Mouse (Mus musculus): ENCODE data around the gene Knl1. TPM values are rescaled to one million over a fixed set of nuclear protein-coding genes. Genes with fewer than 3 reads are reported as not detected.
A peak's percentile ranks its signal among the peaks of the same experiment; 100 is the strongest.
"Not testable (repeated sequence)": the region's sequence is repeated elsewhere in the genome, so short reads cannot be mapped to it uniquely, and the experiment has no call there.

Knl1 gene
- polyA plus RNA-seq (2017; shearing (Covaris generic)): 10 to 100 TPM in 1 of 2 experiments, 1 to 10 TPM in 1; 3.5 to 13.5 TPM

DNA sequence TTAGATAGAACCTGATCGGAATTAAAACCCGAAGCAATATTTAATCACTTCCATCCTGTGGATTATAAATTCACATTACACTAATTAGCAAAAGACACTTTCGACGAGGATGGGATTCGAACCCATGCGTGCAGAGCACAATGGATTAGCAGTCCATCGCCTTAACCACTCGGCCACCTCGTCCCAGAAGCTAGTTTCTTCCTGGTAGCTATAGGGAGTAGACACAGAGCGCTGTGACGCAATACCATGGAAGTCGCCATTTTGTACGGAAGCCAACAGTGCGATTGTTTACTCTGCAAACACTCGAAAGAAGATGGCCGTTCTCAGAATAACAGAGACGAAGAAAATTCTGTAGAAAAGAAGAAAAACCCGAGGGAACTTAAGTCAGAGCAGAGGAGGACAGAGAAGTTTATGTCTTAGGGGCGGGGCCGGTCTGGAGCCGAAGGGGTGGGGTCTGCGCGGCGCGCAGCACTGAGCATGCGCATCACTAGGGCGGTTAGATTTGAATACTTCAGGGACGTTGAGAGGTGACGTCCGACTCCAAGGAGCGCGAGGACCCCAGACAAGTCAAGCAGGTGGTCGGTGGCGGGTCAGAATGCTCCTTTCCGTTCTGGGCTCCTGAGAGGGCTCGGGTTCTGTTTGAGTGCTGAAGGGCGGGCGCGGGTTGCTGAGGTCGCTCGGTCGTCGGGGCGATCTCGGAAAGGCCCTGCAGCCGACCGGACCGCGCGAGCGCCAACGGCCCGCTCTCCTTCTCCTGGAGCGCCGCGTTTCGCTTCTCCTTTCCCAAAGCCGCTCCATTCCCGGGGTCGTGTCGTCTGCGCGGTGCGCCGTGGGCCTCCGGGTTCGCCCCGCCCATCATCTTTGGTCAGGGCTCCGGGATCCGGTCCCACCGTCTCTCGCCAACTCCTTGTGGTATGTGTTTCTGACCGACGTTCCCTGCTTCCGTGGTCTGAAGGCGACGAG is at the start of gene Knl1:
TSS of gene Knl1 (plus strand) at position 471 of the 963 bp plus-strand sequence.
- peak; percentile 92 for ATAC-seq

DNA sequence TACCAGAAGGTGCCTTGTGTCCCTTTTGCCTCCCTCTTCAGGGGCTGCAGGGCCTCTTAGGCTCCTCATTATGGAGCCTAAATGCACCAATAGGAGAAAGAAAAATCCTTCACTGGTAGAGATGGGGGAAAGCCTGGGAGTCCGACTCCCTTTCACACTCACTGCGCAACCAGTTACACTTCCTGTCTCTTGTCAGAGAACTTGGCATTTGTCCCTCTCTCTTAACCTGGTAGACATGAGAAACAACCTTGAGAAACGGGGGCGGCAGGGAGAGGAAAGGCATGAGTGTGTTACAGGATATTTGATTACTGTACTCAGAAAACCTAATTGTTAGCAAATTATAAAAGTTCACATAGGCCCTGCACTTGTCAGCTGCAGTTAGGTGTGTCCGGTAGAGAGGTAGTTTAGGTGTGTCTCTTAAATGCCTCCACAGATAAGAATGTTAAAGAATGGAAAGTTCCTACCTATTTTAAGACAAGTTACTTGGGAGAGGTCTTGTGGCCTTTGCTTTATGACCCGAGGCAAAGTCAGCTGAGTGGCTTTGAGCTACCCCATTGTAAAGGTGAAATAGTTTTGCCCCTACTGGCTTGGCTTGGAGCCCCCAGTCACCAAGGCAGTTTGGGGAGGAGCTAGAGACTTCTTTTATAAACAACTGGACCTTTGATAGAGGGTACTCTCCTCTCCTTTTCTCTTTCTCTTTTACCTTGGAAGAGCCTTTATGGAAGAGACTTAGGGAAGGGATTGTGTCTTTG is 48.6 kb upstream of the Knl1 start:
- ATAC-seq: peak; percentile 61

DNA sequence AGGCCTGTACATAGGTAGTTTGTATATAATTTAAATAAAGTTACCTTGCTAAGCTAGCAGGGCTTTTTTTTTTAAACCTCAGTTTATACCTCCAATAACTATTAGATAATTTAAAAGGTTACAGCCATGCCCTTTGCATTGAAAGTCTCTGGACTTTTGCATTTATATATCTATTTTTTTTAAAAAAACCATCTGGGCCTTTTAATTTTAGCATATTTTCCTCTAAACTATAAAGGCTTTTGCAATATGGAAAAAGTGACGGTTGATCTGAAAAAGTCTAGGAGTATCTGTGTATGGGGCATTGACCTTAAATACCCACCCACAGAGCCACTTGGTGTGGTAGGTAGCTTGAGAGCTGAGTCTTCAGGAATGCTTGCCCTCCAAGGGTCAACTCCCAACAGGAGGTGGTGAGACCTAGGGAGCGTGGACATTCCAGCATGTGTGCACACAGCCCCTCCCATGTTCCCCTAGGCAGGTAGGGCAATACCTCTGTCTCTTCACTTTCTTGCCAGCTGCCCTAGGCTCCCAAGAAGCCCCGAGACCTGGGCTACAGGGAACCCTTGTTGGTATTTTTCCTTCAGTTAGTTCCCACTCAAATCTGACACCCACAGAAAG is 47.8 kb upstream of the Knl1 start:
- ATAC-seq: no peak

DNA sequence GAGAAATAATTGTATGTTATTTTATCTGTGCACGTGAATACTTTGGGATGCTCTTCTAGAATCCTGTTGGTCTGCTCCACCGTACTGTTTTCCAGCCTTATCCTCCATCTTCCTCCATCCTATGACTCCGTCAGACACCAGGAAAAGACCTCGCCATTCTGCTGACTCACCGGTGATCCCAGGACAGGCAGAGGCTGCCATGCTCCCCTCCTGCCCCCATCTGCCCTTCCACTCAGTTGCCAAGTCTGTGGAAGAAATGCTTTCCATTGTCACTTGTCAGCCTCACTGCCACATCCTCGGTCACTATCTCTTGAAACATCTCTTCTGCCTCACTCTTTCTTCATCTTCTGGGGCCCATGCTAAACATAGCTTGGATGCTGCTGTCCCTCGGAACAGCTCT is 40.0 kb upstream of the Knl1 start:
- ATAC-seq: no peak

DNA sequence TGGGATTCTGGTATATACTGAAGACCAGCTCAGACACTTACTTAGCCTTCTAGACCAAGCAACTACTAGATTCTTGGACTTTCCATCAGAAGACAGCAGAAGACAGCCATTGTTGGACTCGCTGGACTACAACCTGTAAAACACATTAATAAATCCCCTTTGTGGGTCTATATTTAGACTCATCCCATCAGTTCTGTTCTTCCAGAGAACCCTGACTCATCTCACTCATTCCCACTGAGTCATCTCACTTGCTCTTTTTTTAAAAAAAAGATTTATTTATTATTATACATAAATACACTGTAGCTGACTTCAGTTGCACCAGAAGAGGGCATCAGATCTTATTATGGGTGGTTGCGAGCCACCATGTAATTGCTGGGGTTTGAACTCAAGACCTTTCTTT is 37.5 kb upstream of the Knl1 start:
- ATAC-seq: no peak

DNA sequence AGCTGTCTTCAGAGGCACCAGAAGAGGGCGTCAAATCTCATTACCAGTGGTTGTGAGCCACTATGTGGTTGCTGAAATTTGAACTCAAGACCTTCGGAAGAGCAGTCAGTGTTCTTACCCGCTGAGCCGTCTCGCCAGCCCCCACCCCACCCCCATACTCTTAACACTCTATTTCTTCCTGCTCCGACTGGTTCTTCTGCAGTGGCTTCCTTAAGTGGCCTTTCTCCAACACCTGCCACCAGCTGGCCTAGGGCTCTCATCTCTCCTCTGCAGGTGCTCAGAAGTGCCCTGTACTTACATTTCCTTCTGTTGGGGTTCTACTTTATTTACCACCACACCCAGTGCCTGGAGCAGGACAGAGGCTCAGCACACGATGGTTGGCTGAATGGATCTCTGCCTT is 31.9 kb upstream of the Knl1 start:
- no peak for ATAC-seq

DNA sequence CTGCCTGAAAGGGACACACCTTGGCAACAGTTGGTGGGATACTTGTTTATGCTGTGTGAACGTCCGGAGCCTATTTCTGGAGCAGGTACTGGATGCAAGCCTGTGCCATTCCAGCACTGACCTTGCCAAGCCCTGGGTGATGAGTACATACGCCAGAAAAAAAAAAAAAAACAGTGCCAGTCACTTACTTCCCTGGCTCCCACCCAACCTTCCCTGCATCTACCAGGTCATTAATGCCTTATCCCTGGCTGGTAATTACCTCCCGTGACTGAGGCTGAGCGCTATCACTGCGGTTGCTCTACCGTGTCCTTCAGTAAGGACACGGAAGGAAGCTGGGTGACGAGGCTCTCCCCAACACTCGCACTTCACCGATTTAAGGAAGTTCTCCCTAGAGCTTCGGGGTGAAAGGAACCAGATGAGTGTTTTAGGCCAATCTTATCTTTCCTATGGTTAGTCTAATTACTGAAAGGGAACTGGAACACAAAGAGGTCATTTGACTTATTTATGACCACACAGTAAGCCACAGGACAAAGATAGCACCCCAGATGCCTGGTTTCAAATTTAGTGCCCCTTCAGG is 31.2 kb upstream of the Knl1 start:
- ATAC-seq: no peak

DNA sequence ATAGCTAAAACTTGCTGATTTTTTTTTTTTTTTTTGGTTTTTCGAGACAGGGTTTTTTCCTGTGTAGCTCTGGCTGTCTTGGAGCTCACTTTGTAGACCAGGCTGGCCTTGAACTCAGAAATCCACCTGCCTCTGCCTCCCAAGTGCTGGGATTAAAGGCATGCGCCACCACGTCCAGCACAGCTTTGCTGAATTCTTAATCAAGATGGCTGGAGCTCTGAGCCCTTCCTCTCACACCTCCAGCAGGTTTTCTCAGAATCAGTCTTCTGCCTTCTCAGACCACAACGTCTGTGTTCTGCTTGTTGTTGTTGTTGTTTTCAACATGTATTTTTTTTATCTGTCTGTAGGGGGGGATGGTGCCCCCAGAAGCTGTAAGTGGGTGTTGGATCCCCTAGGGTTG is 30.6 kb upstream of the Knl1 start:
- ATAC-seq: not testable (repeated sequence)

DNA sequence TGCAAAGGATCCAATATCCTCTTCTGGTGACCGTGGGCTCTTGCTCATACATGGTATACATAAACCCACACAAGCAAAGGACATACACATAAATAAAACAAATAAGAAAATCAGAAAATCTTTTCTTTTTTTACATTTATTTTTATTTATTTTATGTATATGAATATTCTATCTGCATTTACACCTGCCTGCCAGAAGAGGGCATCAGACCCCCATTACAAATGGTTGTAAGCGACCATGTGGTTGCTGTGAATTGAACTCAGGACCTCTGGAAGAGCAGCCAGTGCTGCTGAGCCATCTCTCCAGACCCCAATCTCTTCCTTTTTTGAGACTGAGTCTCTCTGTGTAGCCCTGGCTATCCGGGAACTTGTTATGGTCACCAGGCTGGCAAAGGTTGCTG is 29.3 kb upstream of the Knl1 start:
- no peak for ATAC-seq

DNA sequence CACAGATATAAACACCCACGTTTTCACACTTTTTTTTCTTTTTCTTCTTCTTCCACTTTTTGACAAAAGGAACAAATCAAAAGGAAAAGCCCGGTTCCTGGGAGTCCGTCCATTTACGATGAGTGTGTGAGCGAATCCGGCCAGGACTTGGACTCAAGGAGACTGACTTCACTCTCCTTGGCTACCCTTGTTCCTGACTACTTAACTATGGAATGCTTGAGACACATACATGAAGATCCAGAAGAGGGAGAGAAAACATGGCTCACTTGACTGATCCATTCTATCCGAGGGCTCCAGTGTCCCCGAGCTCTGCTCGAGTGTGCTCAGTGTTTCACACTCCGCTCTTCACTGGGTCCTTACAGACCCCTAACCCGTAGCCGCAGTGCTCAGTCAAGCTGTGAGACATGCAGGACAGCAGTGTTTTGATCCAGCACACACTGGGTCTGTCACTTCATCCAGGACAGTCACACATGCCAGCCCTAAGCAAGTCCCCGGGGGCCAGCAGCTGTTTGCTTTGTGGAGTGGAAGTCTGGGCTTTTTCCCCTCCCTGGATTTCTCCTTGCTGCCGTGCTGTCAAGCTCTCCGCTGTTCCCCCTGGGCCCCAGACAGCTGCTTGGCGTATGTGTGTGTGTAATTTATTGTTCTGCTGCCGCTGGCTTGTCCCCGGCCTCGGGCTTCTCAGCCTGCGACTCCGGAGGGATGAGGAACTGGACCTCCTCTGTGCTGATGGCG is 28.4 kb upstream of the Knl1 start:
- no peak for ATAC-seq

DNA sequence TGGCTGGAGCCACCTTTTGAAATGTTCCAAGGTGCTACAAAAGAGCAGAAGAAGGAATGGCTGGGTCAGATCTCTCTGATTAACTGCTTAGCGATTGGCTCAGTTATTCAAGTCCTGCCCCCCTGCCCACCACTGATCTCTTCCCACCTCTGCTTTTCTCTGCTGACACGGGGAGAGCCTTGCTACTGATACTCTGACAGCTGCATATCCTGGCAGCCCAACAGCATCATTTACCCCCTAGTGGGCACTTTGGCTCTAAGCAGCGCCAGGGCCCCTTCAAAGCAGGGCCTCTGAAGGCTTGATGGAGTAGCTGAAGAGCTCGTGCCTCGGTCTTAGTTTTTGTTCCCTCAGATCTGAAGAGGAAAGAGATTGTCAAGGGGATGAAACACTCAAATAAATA is 27.8 kb upstream of the Knl1 start:
- no peak for ATAC-seq

DNA sequence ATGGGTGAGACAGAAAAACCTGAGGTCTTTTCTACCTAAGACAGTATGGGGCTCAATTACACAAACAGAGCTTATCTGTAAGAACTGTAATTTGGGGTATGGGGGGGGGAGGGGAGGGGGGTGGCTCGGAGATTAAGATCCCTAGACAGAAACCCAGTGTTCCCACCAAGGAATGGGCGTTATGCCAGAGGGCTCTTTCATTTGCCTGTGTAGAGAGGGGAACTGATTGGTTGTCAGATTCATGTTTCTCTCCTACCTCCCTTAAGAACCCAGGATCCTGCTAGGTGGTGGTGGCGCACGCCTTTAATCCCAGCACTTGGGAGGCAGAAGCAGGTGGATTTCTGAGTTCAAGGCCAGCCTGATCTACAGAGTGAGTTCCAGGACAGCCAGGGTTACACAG is 27.4 kb upstream of the Knl1 start:
- no peak for ATAC-seq

DNA sequence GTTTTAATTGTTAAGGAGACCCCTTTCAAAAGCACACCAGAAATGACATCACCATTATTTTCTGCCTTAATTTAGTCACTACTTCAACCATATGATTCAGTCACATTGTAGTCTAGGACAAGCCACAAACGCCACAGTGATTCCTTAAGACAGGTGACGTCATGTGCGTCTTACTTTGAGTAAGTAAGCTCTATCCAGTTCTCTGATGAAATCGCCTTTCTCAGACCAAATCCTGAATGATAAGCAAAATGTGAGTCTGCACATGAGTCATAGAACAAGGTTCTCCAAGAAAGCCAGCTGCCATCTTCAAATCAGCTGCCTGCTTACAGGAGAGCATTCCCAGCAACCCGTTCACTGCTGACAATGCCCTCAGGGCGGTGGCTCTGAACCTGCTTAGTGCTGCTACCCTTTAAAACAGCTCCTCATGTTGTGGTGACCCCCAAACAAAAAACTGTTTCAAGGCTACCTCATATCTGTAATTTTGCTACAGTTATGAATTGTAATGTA is 23.7 kb upstream of the Knl1 start:
- ATAC-seq: no peak

DNA sequence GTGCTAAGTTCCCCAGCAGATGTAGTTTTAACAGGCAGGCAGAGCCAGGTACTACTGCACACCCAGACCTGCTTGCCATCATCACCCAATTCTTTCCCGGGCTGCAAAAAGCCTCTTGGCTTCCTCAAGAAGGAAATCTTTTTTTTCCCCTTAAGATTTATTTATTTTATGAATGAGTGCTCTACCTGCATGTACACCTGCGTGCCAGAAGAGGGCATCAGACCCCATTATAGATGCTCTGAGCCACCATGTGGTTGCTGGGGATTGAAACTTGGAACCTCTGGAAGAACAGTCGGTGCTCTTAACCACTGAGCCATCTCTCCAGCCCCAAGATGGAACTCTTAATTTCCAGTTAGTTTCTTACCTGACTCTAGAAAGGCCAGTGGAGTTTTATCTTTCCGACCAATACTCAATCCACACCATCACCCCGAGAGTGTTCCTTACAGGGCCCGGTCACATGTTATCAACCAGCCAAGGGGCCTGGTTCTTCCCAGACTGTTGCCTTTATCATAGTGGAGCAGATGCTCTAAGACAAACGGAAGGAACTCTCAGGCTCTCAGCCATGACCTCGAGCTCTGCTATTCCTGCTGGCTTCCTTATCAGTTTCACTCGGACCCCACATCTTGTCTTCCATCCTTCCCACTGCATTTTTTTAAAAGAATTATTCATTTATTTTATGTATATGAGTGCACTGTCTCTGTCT is 22.2 kb upstream of the Knl1 start:
- ATAC-seq: no peak

DNA sequence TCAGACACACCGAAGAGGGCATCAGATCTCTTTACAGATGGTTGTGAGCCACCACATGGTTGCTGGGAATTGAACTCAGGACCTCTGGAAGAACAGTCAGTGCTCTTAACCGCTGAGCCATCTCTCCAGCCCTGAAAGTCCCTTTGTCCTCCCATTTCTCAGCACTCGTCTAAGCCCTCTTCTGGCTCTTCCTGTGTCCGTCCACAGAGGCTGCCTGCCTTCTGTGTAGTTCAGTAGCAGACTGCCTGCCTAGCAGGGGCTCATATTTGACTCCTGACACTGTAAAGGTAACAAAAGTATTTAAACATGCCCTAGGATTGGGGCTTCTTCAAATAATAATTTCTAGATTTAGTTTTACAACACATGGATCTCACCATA is 21.7 kb upstream of the Knl1 start:
- ATAC-seq: no peak

DNA sequence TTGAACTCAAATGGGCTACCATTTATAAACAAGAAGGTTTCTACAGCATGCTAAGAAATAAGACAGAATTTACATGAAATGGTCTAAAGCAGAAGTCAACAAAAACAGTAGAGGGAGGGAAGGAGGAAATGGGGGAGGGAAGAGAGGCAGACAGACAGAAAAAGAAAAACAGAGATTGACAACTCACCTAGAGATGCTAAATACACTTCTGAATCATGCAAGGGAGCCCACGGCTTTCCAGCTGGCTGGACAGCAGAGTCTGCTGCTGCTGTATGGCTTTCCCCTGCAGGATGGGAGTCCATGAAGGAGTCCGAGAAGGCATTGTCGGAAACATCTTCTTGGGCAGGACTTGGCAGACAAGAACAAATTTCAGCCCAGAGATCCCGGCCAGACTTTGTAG is 20.0 kb upstream of the Knl1 start:
- ATAC-seq: no peak

DNA sequence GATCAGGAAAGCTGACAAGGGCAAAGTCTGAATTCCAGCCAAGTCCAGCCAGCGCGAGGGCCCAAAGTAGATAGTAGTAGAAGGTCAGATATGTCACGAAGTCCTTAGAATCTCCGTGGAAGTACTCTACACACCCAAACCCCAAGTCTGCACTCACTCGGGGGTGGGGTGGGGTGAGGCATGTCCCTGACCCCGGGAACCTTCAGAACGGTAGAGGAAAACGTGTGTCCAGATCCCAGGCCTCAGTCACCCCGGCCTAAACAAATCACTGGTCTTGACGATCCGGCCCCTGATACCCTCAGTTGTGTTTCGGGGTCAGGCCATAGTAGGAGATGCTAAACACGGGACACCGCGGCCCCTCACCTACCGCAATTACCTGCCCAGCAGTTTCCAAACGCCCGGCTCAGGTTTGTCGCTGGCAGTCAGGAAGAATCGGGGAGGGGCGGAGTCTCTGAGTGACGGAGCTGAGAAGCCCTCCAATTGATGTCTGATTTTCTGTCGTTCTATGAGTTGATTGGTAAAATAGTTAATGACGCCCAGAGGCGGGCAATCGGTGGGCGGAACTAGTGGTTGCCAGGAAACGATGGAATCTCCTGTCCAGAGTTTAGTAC is 17.9 kb upstream of the Knl1 start, which contains the start of gene Ccdc32:
TSS of gene Ccdc32 (minus strand) at position 453 of the 611 bp plus-strand sequence.
- ATAC-seq: peak; percentile 100

DNA sequence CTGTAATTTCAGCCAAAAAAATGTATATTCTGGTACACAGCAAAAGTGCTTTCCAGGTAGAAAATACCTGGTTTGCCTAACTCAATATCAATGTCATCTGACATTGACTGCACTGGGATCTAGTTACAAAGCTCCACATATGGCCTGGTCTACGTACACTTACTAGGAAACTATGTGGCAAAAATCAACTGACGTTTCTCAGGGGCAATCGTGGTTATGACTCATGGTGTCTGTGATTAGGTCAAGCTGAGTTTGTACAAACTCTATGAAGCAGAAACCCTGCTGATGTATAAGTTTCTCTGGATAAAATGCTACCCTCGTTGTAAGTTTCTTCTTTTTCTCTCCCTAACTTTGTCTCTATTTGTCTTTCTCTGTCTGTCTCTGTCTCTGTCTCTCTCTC is 14.7 kb upstream of the Knl1 start:
- no peak for ATAC-seq

DNA sequence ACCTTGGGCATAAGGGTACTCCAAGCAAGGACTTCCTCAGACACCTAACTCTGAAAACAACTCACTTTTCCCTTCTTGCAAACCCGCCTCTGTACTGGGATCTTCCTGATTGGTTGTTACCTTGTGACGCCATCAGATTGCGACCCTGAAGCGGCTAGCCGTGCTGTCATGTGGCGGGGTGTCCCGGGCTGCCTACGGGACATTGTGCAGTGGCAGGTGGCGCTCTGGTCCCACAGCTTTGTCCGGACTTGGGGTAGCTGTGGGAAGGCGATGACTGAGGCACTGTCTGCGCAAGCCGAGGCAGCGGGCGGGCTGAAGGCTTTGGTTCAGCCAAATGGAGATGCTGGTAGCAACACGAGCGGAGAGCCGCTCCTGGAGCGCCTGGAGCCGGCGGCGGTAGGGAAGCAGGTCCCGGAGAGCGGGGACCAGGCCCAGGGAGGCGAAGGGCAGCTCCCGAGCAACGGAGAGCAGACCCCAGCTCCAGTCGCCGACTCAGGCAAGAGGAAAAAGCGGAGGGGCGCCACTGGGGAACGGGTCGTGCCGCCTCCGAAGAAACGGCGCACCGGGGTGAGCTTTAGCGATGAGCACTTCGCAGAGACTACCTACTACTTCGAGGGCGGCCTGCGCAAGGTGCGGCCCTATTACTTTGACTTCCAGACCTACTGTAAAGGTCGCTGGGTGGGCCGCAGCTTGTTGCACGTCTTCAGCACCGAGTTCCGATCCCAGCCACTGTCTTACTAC is 12.1 kb upstream of the Knl1 start, which contains the start of gene Rpusd2:
TSS of gene Rpusd2 (plus strand) at position 135 of the 741 bp plus-strand sequence.
- ATAC-seq: peak; percentile 98

DNA sequence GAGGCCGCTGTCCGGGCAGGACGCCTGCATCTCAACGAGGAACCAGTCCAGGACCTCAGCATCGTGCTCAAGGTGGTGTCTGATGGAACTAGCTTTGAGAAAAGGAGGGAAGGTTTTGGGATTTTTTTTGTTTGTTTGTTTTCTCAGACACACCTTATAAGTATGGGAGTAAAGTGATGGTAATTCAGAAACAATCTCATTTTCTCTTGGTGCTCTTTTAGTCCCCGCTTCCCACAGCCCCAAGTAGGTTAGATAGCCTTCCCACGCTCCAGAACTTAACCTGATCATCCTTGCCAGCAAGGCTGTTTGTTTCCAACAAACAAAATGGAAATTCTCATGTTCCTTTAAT is 11.5 kb upstream of the Knl1 start:
- no peak for ATAC-seq

Data from CD4-positive, CD25-positive, alpha-beta regulatory T cell, adult 4 months (primary cell).